Mouse (Mus musculus): ENCODE results near the gene Exoc6. TPM values are rescaled to one million over a fixed set of nuclear protein-coding genes. Genes with fewer than 3 reads are reported as not detected.

Gene Exoc6
- total and polyA plus RNA-seq, 3 experiments, result 13.8 to 34.2 (median 29.8) TPM

GRCm38 (mm10) chr19:37689478-37689877, 139.3 kb downstream of the Exoc6 start:
- no peaks in the 10 kb centered on the region for H3K36me3 ChIP-seq (ENCODE audit: control insufficient read depth, insufficient read depth, low read length)
- TF ChIP-seq POLR2A (IDR thresholded peaks at IDR 0.05; ENCODE audit: insufficient read depth, low read depth, low read length), result no peak
- no peak for TF ChIP-seq EP300 (IDR thresholded peaks at IDR 0.05; ENCODE audit: insufficient read depth, low read depth, low read length)
- TF ChIP-seq CTCF (IDR thresholded peaks at IDR 0.05), result no peak
- H3K4me3 ChIP-seq, result no peak overlapping the region
- H3K27me3 ChIP-seq (ENCODE audit: control insufficient read depth, insufficient read depth, low read length), result peaks cover 3% of the 10 kb centered on the region; the same call in 1 of the 2 replicates
- no peak overlapping the region for H3K9ac ChIP-seq (ENCODE audit: low read depth, low read length)
- no peak for DNase-seq
- H3K4me1 ChIP-seq (ENCODE audit: control insufficient read depth, insufficient read depth, low read length), result no peaks in the 10 kb centered on the region
- H3K27ac ChIP-seq, result no peak overlapping the region
- intact Hi-C loops (cut with DNase I), result no loop called here
- WGBS, result 70% methylated on average over 5 of the region's 5 CpGs
- H3K79me2 ChIP-seq (replicated peaks; ENCODE audit: control insufficient read depth, insufficient read depth, low read length), result no peaks in the 10 kb centered on the region

- H3K27ac ChIP-seq, result no peak overlapping the region
- no peak for TF ChIP-seq EP300 (IDR thresholded peaks at IDR 0.05; ENCODE audit: insufficient read depth, low read depth, low read length)
- no peak for TF ChIP-seq CTCF (IDR thresholded peaks at IDR 0.05)
- no peak for TF ChIP-seq POLR2A (IDR thresholded peaks at IDR 0.05; ENCODE audit: insufficient read depth, low read depth, low read length)
- peaks cover 4% of the 10 kb centered on the region; the same call in 1 of the 2 replicates for H3K27me3 ChIP-seq (ENCODE audit: control insufficient read depth, insufficient read depth, low read length)
- 44% methylated on average over 29 of the region's 29 CpGs for WGBS
- intact Hi-C loops (cut with DNase I), result no loop called here
- H3K36me3 ChIP-seq (ENCODE audit: control insufficient read depth, insufficient read depth, low read length), result no peaks in the 10 kb centered on the region
- no peaks in the 10 kb centered on the region for H3K4me1 ChIP-seq (ENCODE audit: control insufficient read depth, insufficient read depth, low read length)
- H3K79me2 ChIP-seq (replicated peaks; ENCODE audit: control insufficient read depth, insufficient read depth, low read length), result no peaks in the 10 kb centered on the region
- DNase-seq, result no peak
- H3K4me3 ChIP-seq, result no peak overlapping the region
- no peak overlapping the region for H3K9ac ChIP-seq (ENCODE audit: low read depth, low read length)
Observed at GRCm38 (mm10) chr19:37690716-37691115, 140.5 kb downstream of the Exoc6 start.

- Histone ChIP-seq H3K36me3 (ENCODE audit: control insufficient read depth, insufficient read depth, low read length) (no peaks in the 10 kb centered on the region), H3K9ac (ENCODE audit: low read depth, low read length) (no peak overlapping the region), H3K4me3 (no peak overlapping the region), H3K79me2 (replicated peaks; ENCODE audit: control insufficient read depth, insufficient read depth, low read length) (no peaks in the 10 kb centered on the region), H3K4me1 (ENCODE audit: control insufficient read depth, insufficient read depth, low read length) (peaks cover 2% of the 10 kb centered on the region), H3K27me3 (ENCODE audit: control insufficient read depth, insufficient read depth, low read length) (peaks cover 16% of the 10 kb centered on the region), H3K27ac (no peak overlapping the region)
- TF ChIP-seq EP300 (IDR thresholded peaks at IDR 0.05; ENCODE audit: insufficient read depth, low read depth, low read length), result no peak
- TF ChIP-seq CTCF (IDR thresholded peaks at IDR 0.05), result no peak
- no peak for TF ChIP-seq POLR2A (IDR thresholded peaks at IDR 0.05; ENCODE audit: insufficient read depth, low read depth, low read length)
- DNase-seq, result no peak
- intact Hi-C loops (cut with DNase I), result no loop called here
- 25% methylated on average over 40 of the region's 40 CpGs for WGBS
Observed at GRCm38 (mm10) chr19:37692879-37693278, 142.7 kb downstream of the Exoc6 start.

GRCm38 (mm10) chr19:37695146-37695545, 144.9 kb downstream of the Exoc6 start:
- Histone ChIP-seq H3K79me2 (replicated peaks; ENCODE audit: control insufficient read depth, insufficient read depth, low read length) (no peaks in the 10 kb centered on the region), H3K4me1 (ENCODE audit: control insufficient read depth, insufficient read depth, low read length) (peaks cover 2% of the 10 kb centered on the region), H3K9ac (ENCODE audit: low read depth, low read length) (no peak overlapping the region), H3K27me3 (ENCODE audit: control insufficient read depth, insufficient read depth, low read length) (peaks cover 26% of the 10 kb centered on the region), H3K36me3 (ENCODE audit: control insufficient read depth, insufficient read depth, low read length) (no peaks in the 10 kb centered on the region), H3K27ac (no peak overlapping the region), H3K4me3 (no peak overlapping the region)
- intact Hi-C loops (cut with DNase I), result no loop called here
- no peak for DNase-seq
- 81% methylated on average over 13 of the region's 13 CpGs for WGBS
- TF ChIP-seq EP300 (IDR thresholded peaks at IDR 0.05; ENCODE audit: insufficient read depth, low read depth, low read length) (no peak), CTCF (IDR thresholded peaks at IDR 0.05) (no peak), POLR2A (IDR thresholded peaks at IDR 0.05; ENCODE audit: insufficient read depth, low read depth, low read length) (no peak)

- no peaks in the 10 kb centered on the region for H3K36me3 ChIP-seq (ENCODE audit: control insufficient read depth, insufficient read depth, low read length)
- 16% methylated on average over 42 of the region's 42 CpGs for WGBS
- DNase-seq, result no peak
- H3K27ac ChIP-seq, result no peak overlapping the region
- H3K79me2 ChIP-seq (replicated peaks; ENCODE audit: control insufficient read depth, insufficient read depth, low read length), result no peaks in the 10 kb centered on the region
- TF ChIP-seq CTCF (IDR thresholded peaks at IDR 0.05), result no peak
- H3K4me1 ChIP-seq (ENCODE audit: control insufficient read depth, insufficient read depth, low read length), result peaks cover 2% of the 10 kb centered on the region
- no peak overlapping the region for H3K9ac ChIP-seq (ENCODE audit: low read depth, low read length)
- intact Hi-C loops (cut with DNase I), result no loop called here
- peaks cover 26% of the 10 kb centered on the region for H3K27me3 ChIP-seq (ENCODE audit: control insufficient read depth, insufficient read depth, low read length)
- H3K4me3 ChIP-seq, result no peak overlapping the region
Observed at GRCm38 (mm10) chr19:37695762-37696602, 145.8 kb downstream of the Exoc6 start.

GRCm38 (mm10) chr19:37696603-37697334, 146.6 kb downstream of the Exoc6 start:
- no peak overlapping the region for H3K9ac ChIP-seq (ENCODE audit: low read depth, low read length)
- no peak for DNase-seq
- H3K36me3 ChIP-seq (ENCODE audit: control insufficient read depth, insufficient read depth, low read length), result no peaks in the 10 kb centered on the region
- no peaks in the 10 kb centered on the region for H3K79me2 ChIP-seq (replicated peaks; ENCODE audit: control insufficient read depth, insufficient read depth, low read length)
- peaks cover 26% of the 10 kb centered on the region for H3K27me3 ChIP-seq (ENCODE audit: control insufficient read depth, insufficient read depth, low read length)
- intact Hi-C loops (cut with DNase I), result no loop called here
- no peak for TF ChIP-seq POLR2A (IDR thresholded peaks at IDR 0.05; ENCODE audit: insufficient read depth, low read depth, low read length)
- no peak for TF ChIP-seq CTCF (IDR thresholded peaks at IDR 0.05)
- no peak for TF ChIP-seq EP300 (IDR thresholded peaks at IDR 0.05; ENCODE audit: insufficient read depth, low read depth, low read length)
- 4% methylated on average over 22 of the region's 22 CpGs for WGBS
- H3K4me1 ChIP-seq (ENCODE audit: control insufficient read depth, insufficient read depth, low read length), result peaks cover 2% of the 10 kb centered on the region
- H3K27ac ChIP-seq, result no peak overlapping the region
- no peak overlapping the region for H3K4me3 ChIP-seq
